Mouse (Mus musculus) cerebral cortex, adult 2 months (tissue): Measurements from ENCODE around the gene Taf1.

Experiments used
- WGBS: fragments of 180-500 bp; shearing (Covaris S2); methylation state at CpG from one replicate; pipeline ENCODE4 v1.1.7; 2018; 5-methylcytosine and 5-hydroxymethylcytosine counted together

Taf1 gene

GRCm38 (mm10) chrX:101532347-101533221 is at the start of gene Taf1:
Gene Taf1 (plus strand): TSS chrX:101532734.
- WGBS = 4% methylated on average over 47 of the region's 47 CpGs

- WGBS = 14% methylated on average over 10 of the region's 12 CpGs
Observed at GRCm38 (mm10) chrX:101486487-101487152, 45.9 kb upstream of the Taf1 start.

GRCm38 (mm10) chrX:101504636-101505035 is 27.9 kb upstream of the Taf1 start:
- 9% methylated on average over 3 of the region's 3 CpGs for WGBS

- WGBS = 8% methylated on average over 2 of the region's 2 CpGs
Observed at GRCm38 (mm10) chrX:101515710-101516109, 16.8 kb upstream of the Taf1 start.

GRCm38 (mm10) chrX:101518006-101518405 is 14.5 kb upstream of the Taf1 start:
- WGBS = 60% methylated on average over 4 of the region's 4 CpGs

- 85% methylated on average over 15 of the region's 15 CpGs for WGBS
Observed at GRCm38 (mm10) chrX:101522027-101522426, 10.5 kb upstream of the Taf1 start.

GRCm38 (mm10) chrX:101527356-101527755 is 5.2 kb upstream of the Taf1 start:
- 48% methylated on average over 9 of the region's 9 CpGs for WGBS

GRCm38 (mm10) chrX:101585455-101585854 is 52.9 kb downstream of the Taf1 start:
- WGBS = 81% methylated on average over 1 of the region's 1 CpGs

GRCm38 (mm10) chrX:101616183-101616582 is 83.6 kb downstream of the Taf1 start:
- WGBS = 82% methylated on average over 3 of the region's 3 CpGs

GRCm38 (mm10) chrX:101617889-101618288 is 85.4 kb downstream of the Taf1 start:
- WGBS = 73% methylated on average over 10 of the region's 10 CpGs

GRCm38 (mm10) chrX:101620317-101620716 is 87.8 kb downstream of the Taf1 start:
- WGBS = 30% methylated on average over 6 of the region's 6 CpGs

GRCm38 (mm10) chrX:101622539-101622938 is 90.0 kb downstream of the Taf1 start:
- WGBS = 57% methylated on average over 3 of the region's 3 CpGs

- WGBS = 45% methylated on average over 8 of the region's 9 CpGs
Observed at GRCm38 (mm10) chrX:101636821-101637525, 104.4 kb downstream of the Taf1 start.

GRCm38 (mm10) chrX:101638856-101639255 is 106.3 kb downstream of the Taf1 start:
- WGBS = 41% methylated on average over 3 of the region's 3 CpGs

- 1% methylated on average over 13 of the region's 13 CpGs for WGBS
Observed at GRCm38 (mm10) chrX:101639306-101639705, 106.8 kb downstream of the Taf1 start.

GRCm38 (mm10) chrX:101639741-101640166 is 107.2 kb downstream of the Taf1 start, which contains the start of gene Ogt:
Gene Ogt (plus strand): TSS chrX:101640060.
- 5% methylated on average over 24 of the region's 24 CpGs for WGBS

- 2% methylated on average over 45 of the region's 45 CpGs for WGBS
Observed at GRCm38 (mm10) chrX:101640194-101641160, 107.9 kb downstream of the Taf1 start.

- 3% methylated on average over 6 of the region's 6 CpGs for WGBS
Observed at GRCm38 (mm10) chrX:101641161-101641530, 108.6 kb downstream of the Taf1 start.

GRCm38 (mm10) chrX:101642091-101642490 is 109.6 kb downstream of the Taf1 start:
- WGBS = 6% methylated on average over 5 of the region's 5 CpGs

GRCm38 (mm10) chrX:101645286-101645685 is 112.8 kb downstream of the Taf1 start:
- WGBS = 49% methylated on average over 2 of the region's 2 CpGs

- 59% methylated on average over 5 of the region's 5 CpGs for WGBS
Observed at GRCm38 (mm10) chrX:101646621-101647020, 114.1 kb downstream of the Taf1 start.
